Mouse (Mus musculus) skeletal muscle tissue, adult 2 months (tissue): ENCODE results near the gene Fam186b.

Experiments
- DNase-seq: peaks from one replicate; pipeline ENCODE4 v3.0.0-alpha.2; 2012; ENCODE audit warnings: low read depth, low spot score

The Fam186b gene

GRCm38 (mm10) chr15:99320168-99320674 is 24.5 kb upstream of the Fam186b start:
- no peak for DNase-seq

DNA sequence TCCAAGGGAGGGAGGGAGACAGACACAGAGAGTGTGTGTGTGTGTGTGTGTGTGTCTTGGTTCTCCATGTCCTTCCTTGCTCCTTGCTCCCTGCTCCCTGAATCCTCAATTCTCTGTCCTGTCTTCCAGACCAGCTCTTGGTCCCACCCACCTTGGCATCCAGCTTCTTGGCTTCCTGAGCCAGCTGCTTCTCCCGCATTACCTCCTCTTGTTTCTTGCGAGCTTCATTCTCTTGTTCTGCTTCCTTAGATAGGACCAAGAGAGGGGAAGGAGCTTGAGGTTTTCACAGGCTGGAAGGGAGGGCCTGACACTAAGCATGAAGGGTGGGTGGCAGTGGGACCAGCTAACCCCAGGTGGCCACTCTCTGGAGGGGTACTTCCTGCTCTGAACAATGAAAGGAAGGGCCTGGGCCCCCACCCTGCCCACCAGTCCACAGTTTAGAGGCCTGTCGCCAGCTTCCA is 23.8 kb upstream of the Fam186b start:
- DNase-seq, result no peak

DNA sequence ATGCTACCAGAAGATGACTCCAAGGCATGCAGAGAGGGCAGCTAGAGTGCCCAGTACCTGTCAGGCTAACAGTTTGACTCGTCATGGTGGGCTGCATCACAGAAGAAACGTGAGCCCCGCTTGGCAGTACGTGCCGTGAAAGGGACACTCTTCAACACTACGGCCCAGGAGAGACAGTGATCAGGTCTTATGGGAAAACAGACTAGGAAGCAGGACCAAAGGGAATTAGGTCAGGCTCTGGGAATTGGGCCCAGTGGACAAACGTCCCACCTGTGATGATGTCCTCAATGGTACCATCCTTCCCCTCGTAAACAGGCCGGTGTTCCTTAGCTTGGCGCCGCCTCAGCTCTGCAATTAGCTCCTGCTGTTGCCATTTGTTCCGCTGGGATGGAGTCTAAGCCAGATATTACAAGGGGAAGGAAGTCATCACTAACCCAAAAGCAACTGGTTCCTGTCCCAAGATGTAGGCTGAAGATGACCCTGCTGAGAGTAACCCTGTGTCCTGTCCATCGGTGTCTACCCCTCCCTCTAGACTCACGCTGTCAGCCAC is 23.2 kb upstream of the Fam186b start:
- no peak for DNase-seq

GRCm38 (mm10) chr15:99318071-99318470 is 22.4 kb upstream of the Fam186b start:
- no peak for DNase-seq

DNA sequence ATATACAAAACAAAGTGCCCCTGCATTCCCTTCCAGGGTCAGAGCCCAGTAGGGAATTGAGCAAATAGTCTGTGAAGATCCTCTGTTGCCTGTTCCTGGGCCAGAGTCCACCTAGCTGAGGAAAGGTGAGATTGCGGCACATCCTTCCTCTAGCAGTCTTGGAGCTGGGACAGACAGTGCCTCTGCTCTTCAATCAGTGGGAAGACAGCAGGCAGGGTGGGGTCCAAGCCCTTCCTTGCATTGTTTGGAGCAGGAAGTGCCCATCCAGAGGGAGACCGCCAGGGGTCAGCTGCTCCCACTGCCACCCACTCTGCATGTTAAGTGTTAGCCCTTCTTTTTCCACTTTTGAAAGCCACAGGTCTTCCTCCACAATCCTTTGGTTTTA is 21.6 kb upstream of the Fam186b start:
- peak; percentile 34 for DNase-seq

DNA sequence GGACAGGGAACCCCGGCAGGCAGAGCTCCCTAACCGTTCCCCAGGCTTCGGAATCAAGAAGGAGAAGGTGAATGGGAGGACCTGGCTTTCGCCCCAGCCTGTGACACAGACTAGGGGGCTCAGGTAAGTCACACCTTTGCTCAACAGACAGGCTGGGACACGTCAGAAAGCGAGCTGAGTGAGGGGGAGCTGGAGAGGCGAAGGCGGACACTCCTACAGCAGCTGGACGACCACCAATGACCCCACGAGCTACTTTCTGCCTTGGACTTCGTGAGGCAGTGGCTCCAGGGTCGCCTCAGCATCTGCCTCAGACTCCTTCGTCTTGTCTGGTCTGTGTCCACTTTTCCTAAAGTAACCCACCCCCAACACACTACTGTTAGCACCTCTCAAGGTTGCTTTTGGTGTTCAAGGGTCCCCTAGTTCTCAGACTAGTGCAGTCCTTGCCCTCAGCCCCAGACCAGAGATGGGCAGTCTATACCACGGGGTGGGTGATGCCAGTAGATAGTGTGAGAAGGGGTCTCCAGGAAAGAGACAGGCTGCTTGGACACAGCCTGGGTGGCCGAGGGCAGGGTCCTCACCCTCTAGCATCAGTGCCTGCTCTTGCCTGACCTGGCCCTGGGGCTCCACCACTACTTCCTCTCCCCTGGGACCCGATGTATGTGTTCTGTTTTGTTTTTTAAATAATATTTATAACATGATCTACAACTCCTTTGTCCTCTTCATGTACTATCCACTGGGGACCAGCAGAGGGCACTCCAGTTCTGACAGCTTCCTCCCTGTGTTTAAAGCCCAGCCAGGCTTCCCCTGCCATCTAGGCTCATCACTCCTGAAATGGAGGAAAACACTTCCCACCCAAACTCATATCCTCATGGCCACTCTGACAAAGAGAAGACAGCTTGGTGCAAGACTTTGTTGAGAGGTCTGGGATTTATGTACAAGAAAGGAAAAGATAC is 20.9 kb upstream of the Fam186b start:
- peak; percentile 64 for DNase-seq

DNA sequence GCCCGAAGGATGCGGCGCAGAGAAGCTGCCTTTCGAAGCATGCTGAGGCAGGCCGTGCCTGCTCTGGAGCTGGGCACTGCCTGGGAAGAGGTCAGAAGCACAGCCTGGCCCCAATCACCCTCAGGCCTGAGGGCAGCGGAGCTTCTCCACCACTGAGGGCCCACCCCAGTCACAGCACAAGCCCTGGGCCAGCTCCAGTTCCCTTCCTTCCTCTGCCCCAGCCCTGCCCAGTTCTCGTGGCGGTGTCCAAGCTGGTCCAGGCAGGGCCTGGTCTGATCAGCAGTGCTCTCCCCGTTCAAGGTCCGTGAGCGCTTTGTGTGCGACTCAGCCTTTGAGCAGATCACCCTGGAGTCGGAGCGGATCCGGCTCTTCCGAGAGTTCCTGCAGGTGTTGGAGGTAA is 19.2 kb upstream of the Fam186b start:
- no peak for DNase-seq

GRCm38 (mm10) chr15:99310617-99311016 is 14.9 kb upstream of the Fam186b start:
- no peak for DNase-seq

GRCm38 (mm10) chr15:99309549-99309948 is 13.9 kb upstream of the Fam186b start:
- no peak for DNase-seq

- no peak for DNase-seq
Observed at GRCm38 (mm10) chr15:99307476-99307875, 11.8 kb upstream of the Fam186b start.

DNA sequence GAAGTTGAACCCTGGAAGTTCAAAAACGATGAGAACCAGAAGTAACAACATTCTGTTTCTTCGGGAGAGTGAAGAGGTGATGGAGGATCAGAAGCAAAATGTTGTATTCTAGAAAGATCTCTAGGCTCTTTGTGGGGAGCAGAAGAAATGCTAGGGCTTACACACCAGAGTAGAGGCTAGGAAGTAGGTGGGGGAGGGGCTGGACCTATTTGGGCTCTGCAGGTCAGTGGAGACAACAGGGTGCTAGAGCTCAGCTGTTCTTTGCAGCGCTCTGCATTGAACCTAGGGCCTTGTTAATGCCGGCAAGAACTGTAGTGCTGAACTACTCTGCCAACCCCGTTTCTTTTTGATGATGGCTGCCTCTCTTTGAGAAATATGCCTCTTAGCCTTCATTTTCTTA is 525 bp upstream of the Fam186b start:
- no peak for DNase-seq

DNA sequence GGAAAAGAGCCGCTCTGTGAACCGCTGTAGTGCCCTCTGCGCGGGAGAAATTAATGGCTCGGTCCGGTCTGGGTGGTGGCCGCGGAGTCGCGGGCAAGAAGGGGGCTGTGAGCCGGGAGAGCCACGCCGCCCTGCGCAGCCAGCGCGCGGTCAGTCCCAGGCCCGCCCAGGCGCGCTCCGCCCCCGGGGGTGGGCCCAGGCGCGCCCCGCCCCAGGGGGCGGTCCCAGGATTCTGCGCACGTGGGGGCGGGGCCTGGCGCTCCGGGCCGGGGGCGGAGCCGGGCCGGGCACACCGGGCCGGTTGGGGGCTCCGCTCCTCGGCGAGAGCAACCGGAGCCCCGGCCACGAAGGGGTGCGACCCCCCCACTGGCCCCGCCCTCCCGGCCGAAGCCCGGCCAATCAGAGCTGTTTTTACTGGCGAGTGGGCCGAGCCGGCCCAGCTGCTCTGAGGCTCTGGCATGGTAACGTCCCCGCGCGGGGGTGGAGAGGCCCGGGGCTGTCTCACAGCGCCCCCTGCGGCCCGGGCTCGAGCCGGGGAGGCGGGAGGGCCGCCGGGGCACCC is 794 bp downstream of the Fam186b start, which contains the start of gene Prpf40b:
Prpf40b (plus strand) TSS at position 275 of the 562 bp plus-strand sequence.
- DNase-seq, result peak; percentile 93

DNA sequence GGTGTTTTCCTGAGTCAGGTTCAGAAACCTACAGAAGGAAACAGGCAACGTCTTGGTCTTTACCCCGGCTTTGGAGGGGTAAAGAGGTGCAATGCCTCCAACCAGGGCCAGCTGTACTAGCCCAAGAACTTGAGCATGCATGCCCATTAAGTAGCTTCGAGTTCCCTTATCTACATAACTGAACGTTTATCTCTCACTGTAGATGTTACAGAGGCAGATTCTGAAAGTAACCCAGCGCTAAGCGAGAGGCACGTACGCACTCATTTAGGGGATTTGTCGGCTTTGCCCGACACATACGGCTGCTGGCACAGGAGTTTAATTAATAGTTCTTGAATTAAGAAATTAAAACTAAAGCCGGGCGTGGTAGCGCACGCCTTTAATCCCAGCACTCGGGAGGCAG is 1.4 kb downstream of the Fam186b start:
- no peak for DNase-seq

- no peak for DNase-seq
Observed at GRCm38 (mm10) chr15:99290586-99290985, 5.1 kb downstream of the Fam186b start.

DNA sequence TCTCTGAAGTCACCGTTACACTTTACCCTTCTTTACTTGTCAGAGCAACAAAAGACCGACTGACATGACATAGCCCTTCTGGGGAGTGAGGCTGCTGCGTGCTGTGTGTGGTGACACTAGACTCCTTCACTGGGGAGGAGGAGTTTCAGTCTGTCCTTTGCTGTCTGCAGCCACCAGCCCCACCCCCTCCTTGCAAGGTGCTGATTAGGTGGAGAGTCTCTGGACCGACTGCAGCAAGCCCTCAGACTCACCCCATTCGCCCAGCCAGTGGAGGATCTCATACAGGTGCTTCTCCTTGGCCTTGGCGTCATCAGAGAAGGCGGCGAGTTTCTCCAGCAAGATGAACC is 10.5 kb downstream of the Fam186b start:
- DNase-seq, result no peak

- no peak for DNase-seq
Observed at GRCm38 (mm10) chr15:99284527-99285188, 11.0 kb downstream of the Fam186b start.

DNA sequence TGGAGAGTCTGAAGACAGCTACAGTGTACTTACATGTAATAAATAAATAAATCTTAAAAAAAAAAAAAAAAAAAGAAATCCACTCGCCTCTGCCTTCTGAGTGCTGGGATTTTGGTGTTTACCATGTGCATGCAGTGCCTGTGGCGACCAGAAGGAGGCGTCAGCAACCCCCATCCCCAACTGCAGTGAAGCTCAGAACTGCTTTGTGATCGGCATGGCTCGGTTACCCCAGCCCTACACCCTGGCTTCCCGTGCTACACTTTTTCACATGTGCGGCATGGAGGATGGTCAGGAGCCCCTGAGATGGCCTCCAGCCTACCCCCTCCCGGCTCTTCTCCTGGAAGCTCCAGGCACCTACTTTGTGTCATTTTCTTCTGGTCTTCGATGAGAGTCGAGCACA is 12.2 kb downstream of the Fam186b start:
- DNase-seq, result no peak

GRCm38 (mm10) chr15:99278271-99278670 is 17.4 kb downstream of the Fam186b start:
- no peak for DNase-seq

GRCm38 (mm10) chr15:99276095-99276494 is 19.6 kb downstream of the Fam186b start:
- no peak for DNase-seq

GRCm38 (mm10) chr15:99265679-99266078 is 30.0 kb downstream of the Fam186b start:
- DNase-seq, result peak; percentile 77

DNA sequence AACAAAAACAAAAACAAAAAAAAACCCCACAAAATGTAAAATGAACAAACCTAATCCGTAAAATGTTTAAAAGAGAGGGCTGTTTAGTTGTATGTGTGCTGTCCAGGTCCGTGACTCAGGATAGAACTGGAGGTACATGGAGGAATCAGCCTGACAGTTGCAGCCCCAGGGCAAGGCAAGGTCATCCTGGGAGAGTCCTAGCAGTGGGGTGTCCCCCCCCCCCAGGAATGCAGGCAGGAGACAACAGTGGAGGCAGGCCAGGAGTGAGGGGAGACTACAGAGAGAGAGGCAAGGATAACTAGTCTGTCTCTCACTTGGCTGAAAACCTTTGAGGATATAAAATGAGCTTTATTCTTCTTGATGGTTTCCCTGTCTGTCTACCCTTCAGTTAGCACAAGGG is 31.3 kb downstream of the Fam186b start:
- no peak for DNase-seq

- DNase-seq, result no peak
Observed at GRCm38 (mm10) chr15:99262702-99263101, 33.0 kb downstream of the Fam186b start.
